Mouse (Mus musculus) olfactory bulb, adult 2 months (tissue): ENCODE data around the gene Fam167b.

Experiments used
- CTCF ChIP-seq: fragments of 200-500 bp; IDR thresholded peaks from 2 replicates; pipeline ENCODE4 v1.5.1; 2012; ENCODE audit warnings: low read depth, mild to moderate bottlenecking, low read length, moderate library complexity; ENCODE audit not compliant: insufficient read depth
- POLR2A ChIP-seq: fragments of 200-500 bp; IDR thresholded peaks from 2 replicates; pipeline ENCODE4 v1.6.1; 2012; ENCODE audit warnings: mild to moderate bottlenecking, low read depth, low read length, moderate library complexity; ENCODE audit not compliant: insufficient read depth

GRCm38 (mm10) chr4:129565139-129565538 lies 13.2 kb downstream of the Fam167b start:
- TF ChIP-seq POLR2A: no peak
- TF ChIP-seq CTCF: no peak
